In genomic region chr14:71241655-71242390, GRCm38 (mm10) we compare ENCODE assay signal across 9 mouse cellular contexts.
DNase-seq lines count a peak whose midpoint lies in the region; ATAC-seq and TF ChIP-seq lines count a peak whose summit lies in the region.
"Had no signal": no experiment of that assay in that cellular context is flagged by ENCODE, and none has a peak within 500 bp of the region (broad histone marks: within the 10 kb centered on the region; RNA-seq: fewer than 3 reads in every experiment).

No protein-coding gene starts in this region.

- H3K9ac ChIP-seq in hindbrain, embryonic 14.5 days, result no peak overlapping the region
- H3K9ac ChIP-seq: stomach, embryonic 15.5 days had no signal

- 10% methylated on average over 10 of the region's 10 CpGs for WGBS in hindbrain, embryonic 14.5 days

- intact Hi-C loops in left cerebral cortex, adult 2 months (cut with DNase I), result no loop called here

- no peak for TF ChIP-seq CTCF in left cerebral cortex, adult 2 months (IDR thresholded peaks at IDR 0.05)

- H3K4me2 ChIP-seq in hindbrain, embryonic 14.5 days (replicated peaks), result 0 out of 2 replicates have a peak overlapping the region, but pooled peaks have one; percentile 4
- H3K4me2 ChIP-seq: stomach, embryonic 15.5 days had no signal

- peak; percentile 8 for DNase-seq in left cerebral cortex, adult 11 months (ENCODE audit: low spot score)
- no peak for DNase-seq in left cerebral cortex, adult 2 months (ENCODE audit: extremely low spot score in 1 of 2, low spot score in 2 of 2)
- peak; percentile 33 for DNase-seq in embryo, embryonic 9.5 days (ENCODE audit: extremely low spot score)
- DNase-seq in hindbrain, embryonic 14.5 days (ENCODE audit: low spot score), result peak; percentile 59
- DNase-seq in neural tube, embryonic 10.5 days (ENCODE audit: extremely low spot score, low spot score), result peak; percentile 26
- DNase-seq in spleen, postnatal 4 days (ENCODE audit: low spot score in 2 of 2), result no peak
- no peak for DNase-seq in adrenal gland, postnatal 36 days
- DNase-seq in thymus, postnatal 25 days, result no peak

- no peaks in the 10 kb centered on the region for H3K9me3 ChIP-seq in hindbrain, embryonic 14.5 days (ENCODE audit: control insufficient read depth, low read length)
- H3K9me3 ChIP-seq: stomach, embryonic 15.5 days had no signal

- H3K4me1 ChIP-seq in hindbrain, embryonic 14.5 days (replicated peaks; ENCODE audit: control insufficient read depth, insufficient read depth, low read length), result peaks cover 13% of the 10 kb centered on the region
- H3K4me1 ChIP-seq: stomach, embryonic 15.5 days had no signal

- no peak overlapping the region for H3K27ac ChIP-seq in left cerebral cortex, adult 2 months
- peak overlapping the region; percentile 34; the same call in 1 of the 2 replicates for H3K27ac ChIP-seq in hindbrain, embryonic 14.5 days
- H3K27ac ChIP-seq: stomach, embryonic 15.5 days had no signal

- H3K36me3 ChIP-seq in hindbrain, embryonic 14.5 days (replicated peaks; ENCODE audit: control insufficient read depth, insufficient read depth), result no peaks in the 10 kb centered on the region
- H3K36me3 ChIP-seq: stomach, embryonic 15.5 days had no signal

- ATAC-seq in hindbrain, embryonic 14.5 days (ENCODE audit: low FRiP score), result peak; percentile 91

- no peak overlapping the region for H3K4me3 ChIP-seq in left cerebral cortex, adult 2 months
- no peak overlapping the region for H3K4me3 ChIP-seq in hindbrain, embryonic 14.5 days (replicated peaks; ENCODE audit: low read length)
- H3K4me3 ChIP-seq: stomach, embryonic 15.5 days had no signal

- no peaks in the 10 kb centered on the region for H3K27me3 ChIP-seq in hindbrain, embryonic 14.5 days (ENCODE audit: control insufficient read depth, insufficient read depth, low read length)
- H3K27me3 ChIP-seq: stomach, embryonic 15.5 days had no signal

Comparison
In these comparisons a context has a peak if more than half of its experiments do, and no peak if none do; other contexts are left out.
1. DNase-seq: peak in left cerebral cortex, adult 11 months (single experiment), embryo, embryonic 9.5 days (single experiment), hindbrain, embryonic 14.5 days (single experiment) and neural tube, embryonic 10.5 days (single experiment); none in left cerebral cortex, adult 2 months (0 of 2), spleen, postnatal 4 days (0 of 2), adrenal gland, postnatal 36 days (0 of 2) and thymus, postnatal 25 days (single experiment).